Mouse (Mus musculus) skeletal muscle tissue, adult 2 months (tissue): ENCODE measurements around the gene Fsd1l.
A peak's percentile ranks its signal among the peaks of the same experiment; 100 is the strongest.
"Not testable (repeated sequence)": the region's sequence is repeated elsewhere in the genome, so short reads cannot be mapped to it uniquely, and the experiment has no call there.

ENCODE experiments used
- DNase-seq: peaks from one replicate; pipeline ENCODE4 v3.0.0-alpha.2; 2012; ENCODE audit warnings: low read depth, low spot score

The Fsd1l gene

DNA sequence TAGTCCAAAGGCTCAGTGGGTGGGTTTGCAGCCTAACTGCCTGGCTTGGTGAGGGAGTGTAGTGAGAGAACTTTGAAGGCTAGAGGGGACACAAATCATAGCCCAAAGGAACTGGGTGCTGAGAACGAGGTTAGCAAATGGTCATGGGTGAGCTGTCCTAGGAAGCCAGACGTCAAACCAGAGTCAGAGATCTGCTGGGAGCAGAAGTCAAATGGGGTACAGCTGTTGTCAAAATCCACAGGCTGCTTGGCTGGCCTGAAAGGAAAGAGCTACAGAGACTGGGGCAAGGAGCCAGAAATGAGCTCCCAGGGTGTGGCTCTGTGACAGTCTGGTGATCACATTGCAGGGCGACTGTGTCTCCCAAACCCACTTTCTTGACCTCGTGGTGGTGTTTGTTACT is 2.3 kb upstream of the Fsd1l start:
- DNase-seq, result peak; percentile 86

DNA sequence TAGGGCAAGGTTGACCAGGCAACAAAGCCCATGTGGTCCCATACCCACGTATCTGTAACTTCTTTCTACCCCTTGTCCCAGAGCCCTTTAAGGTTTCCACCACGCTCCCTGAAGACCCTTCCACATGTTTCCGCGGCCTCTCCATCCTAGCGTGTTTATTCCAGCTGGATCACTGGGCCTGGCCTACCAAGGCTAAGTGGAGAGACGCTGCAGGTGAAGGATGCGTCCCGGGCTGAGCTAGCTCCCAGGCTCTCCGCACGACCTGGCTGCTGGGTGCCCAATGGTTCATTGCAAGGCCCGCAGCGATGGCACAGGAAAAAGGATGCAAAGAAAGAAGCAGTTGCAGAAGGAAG is 332 bp upstream of the Fsd1l start:
- DNase-seq, result no peak

DNA sequence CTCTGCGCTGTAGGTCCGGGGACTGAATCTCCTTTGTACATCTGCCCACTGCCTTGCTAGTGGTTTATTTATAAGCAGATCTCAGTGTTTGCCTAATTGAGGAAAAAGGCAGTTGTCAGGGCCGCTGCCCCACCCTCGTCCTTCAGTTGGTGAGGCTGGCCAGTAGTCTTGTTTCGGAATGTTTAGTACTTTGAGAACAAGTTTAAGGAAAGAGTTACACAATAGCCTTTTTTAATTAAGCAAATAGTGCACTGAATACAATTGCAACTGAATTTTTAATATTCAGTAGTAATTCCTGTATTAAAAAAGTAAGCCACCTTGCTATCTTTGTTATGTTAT is 709 bp downstream of the Fsd1l start:
- no peak for DNase-seq

DNA sequence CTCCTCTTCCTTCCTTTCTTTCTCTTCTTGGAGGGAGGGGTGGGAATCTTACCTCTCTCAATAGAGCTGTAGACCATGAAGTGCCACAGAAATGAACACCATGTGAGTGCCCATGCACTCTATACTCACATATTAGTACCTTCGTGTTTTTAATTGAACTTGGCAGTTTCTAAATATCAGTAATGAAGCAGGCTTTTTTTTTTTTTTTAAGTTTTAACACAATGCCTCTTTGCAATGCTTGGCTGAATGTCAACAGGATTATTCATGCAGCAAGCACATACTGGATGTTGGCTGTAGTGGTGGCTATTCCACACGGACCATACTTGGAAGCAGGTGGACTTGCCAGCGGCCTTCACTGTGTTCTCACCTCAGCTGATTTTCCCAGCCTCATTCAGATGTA is 4.1 kb downstream of the Fsd1l start:
- no peak for DNase-seq

DNA sequence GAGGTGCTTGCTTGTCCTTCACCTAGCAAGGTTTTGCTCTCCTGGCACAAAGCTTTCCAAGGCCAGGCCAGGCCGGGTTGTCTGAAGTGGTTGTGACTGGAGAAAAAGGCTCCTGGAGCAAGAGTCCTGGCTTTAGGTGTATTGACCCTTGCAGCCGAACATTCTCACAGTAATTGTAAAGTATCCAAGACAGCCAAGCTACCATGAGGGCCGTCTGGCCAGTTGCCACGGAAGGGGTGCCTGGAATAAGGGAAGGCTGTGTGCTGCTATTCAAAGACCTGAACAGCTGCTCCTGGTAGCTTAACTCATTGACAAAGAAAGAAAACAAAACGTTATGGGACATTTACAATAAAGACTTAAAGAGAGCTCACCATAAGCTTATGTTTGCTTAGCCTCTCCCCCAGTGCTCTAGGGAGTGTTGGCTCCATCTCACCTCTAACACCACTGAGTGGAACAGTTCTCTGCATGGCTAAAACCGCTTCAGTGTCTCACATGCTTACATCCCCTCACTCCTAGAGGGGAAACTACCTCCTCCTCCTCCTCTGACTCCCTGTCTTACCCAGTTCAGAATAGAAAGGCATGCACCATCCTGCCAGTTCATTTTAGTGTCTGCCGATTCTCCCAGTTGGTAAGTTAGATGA is 6.1 kb downstream of the Fsd1l start:
- DNase-seq, result no peak

DNA sequence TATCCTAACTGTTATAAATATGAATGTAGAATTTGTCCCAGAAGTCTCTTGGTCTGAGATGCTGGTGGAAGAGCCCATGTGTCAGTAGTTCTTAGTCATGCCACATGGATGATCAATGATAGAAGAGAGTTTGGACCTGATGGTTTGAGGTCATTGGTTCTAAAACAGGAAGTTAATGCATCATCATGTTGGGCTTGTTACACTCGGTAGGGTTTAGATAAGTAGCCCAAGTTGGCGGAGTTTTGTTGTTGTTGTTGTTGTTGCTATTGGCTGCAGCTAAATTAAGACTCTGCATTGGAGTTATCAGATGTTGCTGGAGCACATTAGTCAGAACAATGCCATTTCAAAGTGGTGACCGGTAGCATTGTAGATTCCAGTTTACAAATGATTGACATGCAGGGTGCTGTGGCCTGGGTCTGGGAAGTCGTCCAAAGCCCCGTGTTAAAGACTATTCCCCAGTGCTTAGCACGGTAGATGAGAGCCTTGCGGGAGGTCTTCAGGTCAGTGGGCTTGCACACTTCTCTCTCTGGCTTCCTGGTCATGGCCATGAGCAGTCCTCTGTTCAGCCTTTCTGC is 7.4 kb downstream of the Fsd1l start:
- DNase-seq, result peak; percentile 32

DNA sequence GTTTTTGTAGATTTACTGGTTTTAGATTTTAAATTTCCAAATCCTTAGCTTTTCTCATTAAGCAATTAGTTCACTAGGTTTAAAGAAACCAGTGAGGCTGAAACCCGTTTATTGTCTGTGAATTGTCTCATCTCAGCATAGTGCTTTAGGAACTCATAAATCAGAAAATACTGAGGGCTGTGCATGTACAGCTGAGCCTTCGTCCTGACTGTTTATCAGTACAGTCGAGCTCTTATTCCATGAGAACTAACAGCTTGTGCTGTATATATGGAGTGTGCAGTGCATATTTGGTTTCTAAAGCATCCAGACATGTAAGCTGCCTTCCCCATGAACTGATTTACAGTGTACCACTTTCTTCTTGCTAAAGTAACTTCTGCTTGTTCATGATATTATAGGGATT is 26.8 kb downstream of the Fsd1l start:
- no peak for DNase-seq

DNA sequence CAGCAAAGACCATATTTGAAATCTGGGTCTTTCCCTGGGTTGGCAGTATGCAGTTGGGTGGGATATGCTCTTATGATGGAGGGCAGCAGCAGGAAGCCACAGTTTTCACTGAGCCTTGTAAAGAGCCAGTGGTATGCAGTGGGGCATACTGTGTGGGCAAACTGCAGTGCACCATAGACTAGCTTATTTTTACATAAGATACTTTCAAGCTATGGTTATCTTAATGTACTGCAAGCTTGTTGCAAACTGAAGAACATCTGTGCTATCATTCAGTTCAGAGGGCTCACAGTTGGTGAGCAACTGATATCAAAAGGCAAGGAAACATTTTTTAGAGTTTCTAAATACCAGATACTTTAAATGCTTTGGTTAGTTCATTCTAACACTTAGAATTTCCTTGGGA is 29.4 kb downstream of the Fsd1l start:
- DNase-seq, result no peak

DNA sequence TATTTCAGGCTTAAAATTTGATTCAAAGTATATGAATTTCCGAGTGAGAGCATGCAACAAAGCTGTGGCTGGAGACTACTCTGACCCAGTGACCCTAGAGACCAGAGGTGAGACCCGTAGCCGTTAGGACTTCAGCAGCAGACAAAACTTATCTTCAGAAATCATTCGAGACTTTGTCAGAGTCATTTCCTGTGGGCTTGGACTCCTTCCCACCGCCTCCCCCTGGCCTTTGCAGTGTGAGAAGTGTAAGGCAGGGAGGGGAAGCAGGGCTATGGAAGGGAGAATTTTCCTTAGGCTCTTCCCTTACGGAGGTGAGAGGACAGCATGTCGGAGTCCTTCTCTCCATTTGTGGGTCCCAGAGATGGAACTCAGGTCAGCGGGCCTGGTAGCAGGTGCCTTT is 50.8 kb downstream of the Fsd1l start:
- DNase-seq, result no peak

DNA sequence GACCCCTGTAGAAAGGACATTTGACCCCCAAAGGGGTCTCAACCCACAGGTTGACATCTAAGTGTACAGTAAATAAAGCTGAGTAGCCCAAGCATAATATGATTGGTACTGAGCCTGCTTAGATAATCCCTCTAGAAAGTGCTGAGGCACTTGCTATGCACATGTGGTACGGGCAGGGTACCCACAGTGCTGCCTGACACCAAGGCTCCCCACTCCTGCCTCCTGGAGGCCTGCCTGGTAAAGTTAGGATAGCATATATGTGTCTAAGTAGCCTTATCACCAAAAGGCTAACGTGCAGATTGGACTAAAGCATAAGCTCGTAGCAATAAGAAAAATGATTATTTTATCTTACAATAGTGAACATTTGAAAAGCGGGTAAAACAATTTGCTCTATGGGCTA is 57.7 kb downstream of the Fsd1l start:
- DNase-seq, result no peak

DNA sequence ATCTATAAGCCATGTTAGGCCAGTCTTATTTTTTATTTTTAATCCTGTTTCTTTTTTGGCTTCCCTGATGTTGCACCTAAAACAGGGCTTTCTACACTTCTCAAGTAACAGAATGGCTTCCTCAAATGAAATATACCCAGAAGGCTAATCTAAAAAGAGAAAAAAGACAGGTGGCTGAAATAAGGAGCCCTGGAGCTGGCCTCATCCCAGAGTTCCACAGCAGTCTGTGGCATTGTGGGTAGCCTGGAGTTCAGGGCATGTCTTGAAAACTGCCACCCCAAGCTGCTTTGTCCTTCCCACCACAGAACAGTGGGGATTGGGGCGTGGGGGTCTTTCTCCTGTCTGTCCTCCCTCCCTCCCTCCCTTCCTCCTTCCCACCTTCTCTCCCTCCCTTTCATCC is 60.1 kb downstream of the Fsd1l start:
- DNase-seq, result no peak

DNA sequence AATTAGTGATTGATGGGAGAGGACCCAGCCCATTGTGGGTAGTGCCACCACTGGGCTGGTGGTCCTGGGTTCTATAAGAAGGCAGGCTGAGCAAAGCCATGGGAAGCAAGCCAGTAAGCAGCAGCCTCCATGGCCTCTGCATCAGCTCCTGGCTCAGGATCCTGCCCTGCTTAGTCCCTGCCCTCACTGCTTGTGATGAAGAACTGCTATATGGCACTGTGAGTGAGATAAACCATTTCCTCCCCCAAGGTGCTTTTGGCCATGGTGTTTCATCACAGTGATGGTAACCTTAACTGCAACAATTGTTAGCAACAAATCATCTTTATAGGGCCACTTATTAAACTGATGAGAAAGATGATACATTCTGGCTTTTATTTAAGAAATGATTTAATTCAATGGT is 77.9 kb downstream of the Fsd1l start:
- not testable (repeated sequence) for DNase-seq

DNA sequence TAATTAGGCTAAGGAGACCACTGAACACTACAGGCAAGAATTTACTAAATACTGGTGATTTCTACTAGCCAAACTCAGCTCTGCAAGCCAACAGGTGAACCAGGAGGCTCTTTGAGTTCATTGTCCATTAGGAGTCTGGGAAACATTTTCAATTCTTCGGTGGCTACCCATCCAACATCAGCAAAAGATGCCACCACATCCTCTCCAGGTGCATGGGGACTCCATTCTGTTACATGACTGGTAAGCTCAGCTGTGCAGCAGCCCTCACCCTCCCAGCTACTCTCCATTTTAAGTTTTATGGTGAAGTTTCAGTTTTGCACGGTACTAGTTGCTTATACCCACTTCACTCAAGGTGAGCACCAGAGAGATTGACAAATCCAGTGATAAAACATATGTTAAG is 78.8 kb downstream of the Fsd1l start:
- no peak for DNase-seq

DNA sequence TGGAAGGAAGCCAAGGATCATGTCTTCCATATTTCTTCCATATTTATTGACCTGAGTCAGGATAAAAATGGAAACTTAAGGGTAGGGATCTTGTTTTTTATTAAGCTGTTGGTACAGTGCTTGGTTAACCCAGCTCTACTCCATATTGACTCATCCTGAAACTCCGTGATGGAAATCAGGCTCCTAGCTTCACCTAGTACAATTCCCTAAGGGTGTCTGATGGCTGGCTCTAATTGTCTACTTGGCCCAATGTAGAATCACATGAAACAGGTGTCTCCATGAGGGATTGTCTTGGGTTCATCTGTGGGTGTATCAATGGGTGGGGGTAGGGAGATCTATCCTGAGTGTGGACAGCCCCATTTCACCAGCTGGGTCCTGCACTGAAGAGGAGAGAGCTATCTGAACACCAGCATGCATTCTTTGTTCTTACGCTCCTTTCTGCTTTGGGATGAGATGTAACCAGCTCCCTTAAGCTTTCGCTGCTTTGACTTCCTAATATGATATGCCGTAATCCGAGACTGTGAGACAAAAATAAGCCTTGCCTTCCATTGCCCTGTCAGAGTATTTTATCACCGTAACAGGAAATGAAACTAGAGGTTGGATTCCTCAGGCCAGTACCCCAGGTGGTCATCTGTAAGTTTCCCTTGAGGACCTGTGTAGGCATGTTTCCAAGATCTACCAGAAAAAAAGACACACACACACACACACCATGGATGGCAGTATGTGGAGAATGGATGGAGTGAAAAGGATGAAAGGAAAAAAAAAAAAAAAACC is 79.5 kb downstream of the Fsd1l start:
- DNase-seq, result no peak

DNA sequence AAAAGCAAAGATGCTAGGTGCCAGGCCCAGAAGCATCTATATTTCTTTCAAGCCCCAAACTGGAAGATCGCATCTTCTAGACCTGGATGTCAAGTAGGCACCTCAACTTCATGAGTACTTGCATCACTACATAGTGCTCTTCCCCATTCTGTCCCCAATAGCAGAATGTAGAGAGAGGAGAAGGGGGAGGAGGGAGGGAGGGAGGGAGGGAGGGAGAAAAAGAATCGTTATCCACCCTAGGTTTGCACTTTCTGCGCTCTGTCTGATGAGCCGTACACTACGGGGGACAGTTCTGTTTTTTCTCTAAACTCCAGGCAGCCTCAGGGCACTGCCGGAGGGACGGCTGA is 82.4 kb downstream of the Fsd1l start, which contains the start of gene Fktn:
Gene Fktn (plus strand): TSS at position 295 of the 347 bp plus-strand sequence.
- no peak for DNase-seq

DNA sequence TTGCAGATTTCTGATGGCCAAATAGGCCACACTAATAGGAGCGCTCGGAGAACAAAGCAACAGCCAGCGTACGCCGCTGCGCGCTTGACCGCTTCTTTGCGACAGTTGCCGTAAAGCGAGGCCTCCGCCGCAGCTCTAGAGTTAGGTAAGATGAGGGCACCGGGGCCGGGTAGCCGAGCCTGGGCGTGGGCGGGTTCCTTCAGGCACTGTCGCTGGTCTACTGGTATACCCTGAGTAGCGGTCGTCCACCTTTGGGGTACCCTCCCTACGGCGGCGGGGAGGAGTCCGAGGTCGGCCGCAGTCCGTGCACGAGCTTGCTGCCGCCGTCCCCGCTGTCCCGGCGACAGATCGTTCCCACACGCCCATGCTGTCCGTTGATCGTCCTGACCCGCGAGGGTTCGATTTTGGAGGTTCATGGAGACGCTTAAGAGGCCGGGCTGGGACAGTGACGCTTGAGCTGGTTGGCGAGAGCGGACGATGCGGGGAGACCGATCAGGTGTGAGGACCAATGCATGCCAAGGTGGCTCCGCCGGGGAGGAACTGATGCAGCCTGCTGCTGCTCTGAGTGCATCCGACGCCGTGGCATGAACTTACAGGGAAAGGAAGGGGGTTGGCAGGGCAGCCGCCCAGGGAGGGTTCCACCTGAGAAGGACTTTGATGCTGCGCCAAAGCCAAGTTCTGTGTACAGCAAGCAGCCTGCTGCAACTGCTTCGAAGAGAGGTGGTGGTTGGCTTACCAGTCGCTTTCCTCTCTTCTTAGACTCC is 83.0 kb downstream of the Fsd1l start:
- peak; percentile 94 for DNase-seq

DNA sequence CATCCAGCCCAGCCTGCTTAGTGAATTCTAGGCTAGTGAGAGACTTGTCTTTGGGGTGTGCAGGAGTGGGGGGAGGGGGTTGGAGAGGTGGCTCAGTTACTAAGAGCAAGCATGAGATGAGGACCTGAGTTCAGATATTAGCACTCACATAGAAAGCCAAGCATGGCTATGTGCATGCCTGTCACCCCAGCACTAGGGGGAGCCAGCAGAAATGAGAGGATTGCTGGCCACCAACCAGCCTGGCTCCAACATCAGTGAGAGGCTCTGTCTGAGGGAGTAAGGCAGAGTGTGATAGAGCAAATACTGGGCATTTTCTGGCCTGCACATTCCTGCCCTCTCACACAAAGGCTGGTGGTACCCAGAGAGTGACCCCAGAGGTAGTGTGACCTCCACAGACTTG is 84.7 kb downstream of the Fsd1l start:
- no peak for DNase-seq

DNA sequence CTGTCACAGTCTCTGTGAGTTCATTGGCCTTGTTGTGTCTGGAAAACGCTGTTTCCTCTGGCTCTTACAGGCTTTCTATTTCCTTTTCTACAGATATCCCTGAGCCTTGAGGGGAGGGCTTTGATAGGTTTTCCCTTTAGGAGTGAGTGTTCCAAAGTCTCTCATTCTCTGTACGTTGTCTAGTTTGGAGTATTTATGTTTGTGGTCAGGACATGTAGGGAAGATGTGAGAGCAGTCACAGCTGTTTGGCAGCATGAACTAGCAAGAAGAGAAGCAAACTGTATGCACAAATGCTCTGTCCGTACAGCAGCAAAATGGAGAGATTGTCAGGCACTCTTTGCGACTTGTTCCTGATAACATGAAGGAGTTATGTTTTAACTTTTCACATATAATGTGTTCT is 86.3 kb downstream of the Fsd1l start:
- DNase-seq, result no peak

DNA sequence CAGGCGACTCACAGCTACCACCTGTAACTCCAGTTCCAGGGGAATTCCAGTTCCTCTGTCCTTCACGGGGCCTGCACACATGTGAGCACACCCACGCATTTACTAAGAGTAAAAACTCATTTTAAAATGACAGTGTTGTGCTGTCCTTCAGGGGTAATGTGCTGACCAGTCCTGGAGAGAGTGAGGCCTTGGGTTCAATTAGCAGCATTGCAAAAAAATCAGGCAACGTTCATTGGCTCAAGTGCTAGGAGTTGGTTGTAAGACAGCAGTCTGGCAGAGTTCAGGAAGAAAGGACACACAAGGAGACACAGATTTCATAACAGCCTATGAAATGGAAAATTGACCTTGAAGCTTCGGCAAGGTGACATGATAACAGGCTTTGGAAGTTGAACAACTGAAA is 87.0 kb downstream of the Fsd1l start:
- no peak for DNase-seq

DNA sequence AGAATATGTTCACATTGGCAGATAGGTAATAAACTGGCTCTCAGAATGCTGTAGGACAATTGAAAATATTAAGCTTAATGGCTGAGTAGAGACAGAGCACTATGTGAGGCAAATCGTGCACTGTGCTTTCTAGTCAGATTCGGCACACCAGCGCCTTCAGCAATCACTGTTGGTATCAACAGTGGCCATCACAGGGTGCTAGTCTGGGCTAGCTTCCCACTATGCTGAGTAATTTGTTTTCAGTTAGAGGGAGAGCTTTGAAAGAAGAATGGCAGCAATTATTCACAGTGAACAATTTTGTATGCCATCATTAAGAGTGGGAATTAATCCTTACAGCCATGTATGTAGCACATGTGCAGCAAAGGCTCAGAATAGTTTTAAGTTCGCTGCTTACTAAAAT is 91.2 kb downstream of the Fsd1l start:
- no peak for DNase-seq

DNA sequence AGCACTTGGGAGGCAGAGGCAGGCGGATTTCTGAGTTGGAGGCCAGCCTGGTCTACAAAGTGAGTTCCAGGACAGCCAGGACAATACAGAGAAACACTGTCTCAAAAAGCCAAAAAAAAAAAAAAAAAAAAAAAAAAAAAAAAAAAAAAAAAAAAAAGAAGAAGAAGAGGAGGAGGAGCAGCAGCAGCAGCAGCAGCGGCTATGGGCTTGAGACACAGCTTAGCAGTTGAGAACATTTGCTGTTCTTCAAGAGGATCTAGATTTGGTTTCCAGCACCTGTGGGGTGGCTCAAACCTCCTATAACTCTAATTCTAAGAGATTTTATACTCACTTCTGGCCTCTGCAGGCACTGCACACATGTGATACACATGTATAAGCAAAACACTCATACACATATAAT is 94.8 kb downstream of the Fsd1l start:
- DNase-seq, result not testable (repeated sequence)

DNA sequence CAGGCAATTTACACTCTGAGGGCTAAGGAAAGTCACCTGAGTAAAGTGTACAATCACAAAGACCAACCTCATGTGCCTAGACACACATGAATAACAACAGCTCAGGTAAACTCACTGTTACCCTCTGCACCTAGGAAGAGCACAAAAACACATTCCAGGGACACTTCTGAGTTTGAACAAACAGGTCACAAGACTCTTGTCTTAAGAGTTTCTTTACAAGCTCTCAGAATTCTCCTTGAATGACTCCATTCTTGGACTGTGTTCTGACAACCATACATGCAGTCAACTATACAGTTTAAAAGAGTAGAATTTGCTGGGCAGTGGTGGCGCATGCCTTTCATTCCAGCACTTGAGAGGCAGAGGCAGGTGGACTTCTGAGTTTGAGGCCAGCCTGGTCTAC is 96.8 kb downstream of the Fsd1l start:
- DNase-seq, result no peak
